Mouse (Mus musculus): ENCODE measurements at regions not wholly inside any gene's neighbourhood (a gene's known extent, or its start where the extent isn't known, plus 50 kb on each side); places are given as distances from the start of the nearest gene placed in this dataset.

DNA sequence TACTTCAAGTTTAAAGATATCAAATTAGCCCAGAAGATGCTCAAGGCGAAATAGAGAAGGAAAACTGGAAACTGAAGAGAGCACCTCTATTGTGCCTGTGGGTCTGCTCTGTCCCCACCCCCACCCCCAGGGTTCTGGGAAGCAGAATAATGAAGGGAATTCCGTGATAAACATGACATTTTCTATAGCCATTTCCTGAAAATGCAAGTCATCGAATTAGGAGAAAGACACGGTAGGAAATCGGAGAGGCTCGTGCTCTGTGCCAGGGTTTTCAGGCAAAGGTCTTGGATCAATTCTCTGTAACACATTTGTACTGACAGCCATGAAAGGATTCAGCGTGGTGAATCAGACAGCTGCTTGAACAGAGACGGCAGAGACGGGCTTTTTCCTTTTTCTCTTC lies 152.7 kb downstream of the Phlda1 start:
- TF ChIP-seq CTCF (IDR thresholded peaks at IDR 0.05; ENCODE audit: low read depth, low read length) (no peak), POLR2A (IDR thresholded peaks at IDR 0.05; ENCODE audit: borderline replicate concordance, low read depth, low read length) (no peak)

Data from bone marrow macrophage, adult 2 months (primary cell).